Mouse (Mus musculus) embryo, embryonic 9.5 days (tissue): Measurements from ENCODE around the gene Nek11.
A peak's percentile ranks its signal among the peaks of the same experiment; 100 is the strongest.

Experiments used
- DNase-seq: peaks from one replicate; pipeline ENCODE4 v3.0.0-alpha.2; 2017; ENCODE audit errors: extremely low spot score

The Nek11 gene

GRCm38 (mm10) chr9:105312686-105313085 is 82.6 kb downstream of the Nek11 start:
- no peak for DNase-seq

- peak; percentile 9 for DNase-seq
These were observed 85.6 kb downstream of the Nek11 start for GRCm38 (mm10) chr9:105309553-105310281.

GRCm38 (mm10) chr9:105306042-105306441 is 89.3 kb downstream of the Nek11 start:
- no peak for DNase-seq

- no peak for DNase-seq
These were observed 93.1 kb downstream of the Nek11 start for GRCm38 (mm10) chr9:105302230-105302629.

GRCm38 (mm10) chr9:105301396-105301795 is 93.9 kb downstream of the Nek11 start:
- DNase-seq = no peak

- no peak for DNase-seq
These were observed 94.5 kb downstream of the Nek11 start for GRCm38 (mm10) chr9:105300738-105301325.

- no peak for DNase-seq
These were observed 110.7 kb downstream of the Nek11 start for GRCm38 (mm10) chr9:105284670-105285069.

GRCm38 (mm10) chr9:105282725-105283124 is 112.6 kb downstream of the Nek11 start:
- peak; percentile 32 for DNase-seq

GRCm38 (mm10) chr9:105274925-105275324 is 120.4 kb downstream of the Nek11 start:
- no peak for DNase-seq

- no peak for DNase-seq
These were observed 121.0 kb downstream of the Nek11 start for GRCm38 (mm10) chr9:105274286-105274685.

GRCm38 (mm10) chr9:105272241-105272640 is 123.1 kb downstream of the Nek11 start:
- peak; percentile 48 for DNase-seq

GRCm38 (mm10) chr9:105263140-105263539 is 132.2 kb downstream of the Nek11 start:
- DNase-seq = no peak

- no peak for DNase-seq
These were observed 137.7 kb downstream of the Nek11 start for GRCm38 (mm10) chr9:105257668-105258067.

GRCm38 (mm10) chr9:105254076-105254475 is 141.2 kb downstream of the Nek11 start:
- no peak for DNase-seq

- DNase-seq = no peak
These were observed 142.8 kb downstream of the Nek11 start for GRCm38 (mm10) chr9:105252349-105253041.

GRCm38 (mm10) chr9:105251256-105251655 is 144.1 kb downstream of the Nek11 start:
- no peak for DNase-seq

- DNase-seq = peak; percentile 45
These were observed 151.3 kb downstream of the Nek11 start for GRCm38 (mm10) chr9:105244024-105244423.

- DNase-seq = no peak
These were observed 180.9 kb downstream of the Nek11 start for GRCm38 (mm10) chr9:105214434-105214833.

GRCm38 (mm10) chr9:105200305-105200704 is 195.0 kb downstream of the Nek11 start:
- no peak for DNase-seq

GRCm38 (mm10) chr9:105186725-105187124 is 208.6 kb downstream of the Nek11 start:
- DNase-seq = no peak

- DNase-seq = no peak
These were observed 212.9 kb downstream of the Nek11 start for GRCm38 (mm10) chr9:105182392-105182791.

- no peak for DNase-seq
These were observed 250.3 kb downstream of the Nek11 start, which contains the start of gene 1700080E11Rik for GRCm38 (mm10) chr9:105144992-105145391. TSS of gene 1700080E11Rik (minus strand) at chr9:105145092.

GRCm38 (mm10) chr9:105139204-105139603 is 256.1 kb downstream of the Nek11 start:
- no peak for DNase-seq
